Mouse (Mus musculus) midbrain, embryonic 13.5 days (tissue): Measurements from ENCODE around the gene Sirt1. TPM values are rescaled to one million over a fixed set of nuclear protein-coding genes. Genes with fewer than 3 reads are reported as not detected.
"Not testable (repeated sequence)": the region's sequence is repeated elsewhere in the genome, so short reads cannot be mapped to it uniquely, and the experiment has no call there.

Source experiments
- ATAC-seq: fragments of 200-750 bp; cut with Nextera tagmentation; 2 replicates; pipeline ENCODE4 v1.8.0; 2017; ENCODE audit warnings: mild to moderate bottlenecking, moderate TSS enrichment, moderate library complexity
- H3K27ac ChIP-seq: fragments of 300-500 bp; sonication (generic); 2 replicates; pipeline ENCODE4 v1.5.1; 2015; ENCODE audit warnings: inconsistent platforms, mild to moderate bottlenecking, moderate library complexity
- H3K27me3 ChIP-seq: fragments of 300-500 bp; sonication (generic); 2 replicates; pipeline ENCODE4 v1.6.1; 2015; ENCODE audit warnings: mild to moderate bottlenecking, inconsistent platforms
- H3K36me3 ChIP-seq: fragments of 300-500 bp; sonication (generic); 2 replicates; pipeline ENCODE4 v1.6.1; 2015; ENCODE audit warnings: mild to moderate bottlenecking, inconsistent platforms
- H3K4me1 ChIP-seq: fragments of 300-500 bp; sonication (generic); replicated peaks from 2 replicates; pipeline ENCODE4 v1.6.1; 2015; ENCODE audit warnings: inconsistent platforms
- H3K4me2 ChIP-seq: fragments of 300-500 bp; sonication (generic); replicated peaks from 2 replicates; pipeline ENCODE4 v1.6.1; 2015; ENCODE audit warnings: moderate library complexity, mild to moderate bottlenecking, inconsistent platforms
- H3K4me3 ChIP-seq: fragments of 300-500 bp; sonication (generic); replicated peaks from 2 replicates; pipeline ENCODE4 v1.5.1; 2015; ENCODE audit warnings: mild to moderate bottlenecking, inconsistent platforms
- H3K9ac ChIP-seq: fragments of 300-500 bp; sonication (generic); replicated peaks from 2 replicates; pipeline ENCODE4 v1.6.1; 2015; ENCODE audit warnings: mild to moderate bottlenecking, inconsistent platforms
- H3K9me3 ChIP-seq: fragments of 300-500 bp; sonication (generic); 2 replicates; pipeline ENCODE4 v1.6.1; 2016; ENCODE audit warnings: mild to moderate bottlenecking, inconsistent platforms
- WGBS: fragments of 180-500 bp; shearing (Covaris S2); methylation state at CpG from one replicate; pipeline ENCODE4 v1.1.7; 2015; 5-methylcytosine and 5-hydroxymethylcytosine counted together
- polyA plus RNA-seq: library from polyadenylated mRNA; unstranded; fragments of >200 nt; fragmentation: Nextera tagmentation; extraction: Ambion mirVana; gene quantifications from 2 replicates; pipeline ENCODE4 v1.2.1, GENCODE M21; 2015

The Sirt1 gene
- polyA plus RNA-seq, 1 experiment from 2014 or later = 5.8 TPM

DNA sequence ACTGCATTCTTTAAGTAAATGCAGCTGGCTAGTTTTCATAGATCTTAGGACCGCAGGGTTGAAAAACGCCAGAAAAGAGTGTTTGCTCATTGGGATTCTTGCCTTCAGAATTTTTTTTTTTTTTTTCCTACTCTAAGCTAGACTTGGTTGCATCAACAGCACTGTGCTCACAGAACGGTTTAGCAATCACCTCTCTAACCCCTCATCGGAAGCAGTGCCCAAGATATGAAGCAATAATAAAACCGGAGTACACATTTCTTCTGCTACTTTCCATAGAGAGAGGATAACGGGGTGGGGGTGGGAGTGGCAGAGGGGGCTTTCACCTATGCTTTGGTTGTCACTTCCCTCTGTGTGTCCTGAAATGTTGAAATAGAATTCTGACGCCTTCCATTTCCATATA is 34.3 kb upstream of the Sirt1 start:
- H3K27ac ChIP-seq = no peak overlapping the region
- WGBS = 73% methylated on average over 7 of the region's 7 CpGs
- H3K4me3 ChIP-seq = no peak overlapping the region
- no peaks in the 10 kb centered on the region for H3K27me3 ChIP-seq
- H3K9me3 ChIP-seq = no peaks in the 10 kb centered on the region
- no peak overlapping the region for H3K9ac ChIP-seq
- H3K4me1 ChIP-seq = no peaks in the 10 kb centered on the region
- no peaks in the 10 kb centered on the region for H3K36me3 ChIP-seq
- H3K4me2 ChIP-seq = no peak overlapping the region
- no peak for ATAC-seq

DNA sequence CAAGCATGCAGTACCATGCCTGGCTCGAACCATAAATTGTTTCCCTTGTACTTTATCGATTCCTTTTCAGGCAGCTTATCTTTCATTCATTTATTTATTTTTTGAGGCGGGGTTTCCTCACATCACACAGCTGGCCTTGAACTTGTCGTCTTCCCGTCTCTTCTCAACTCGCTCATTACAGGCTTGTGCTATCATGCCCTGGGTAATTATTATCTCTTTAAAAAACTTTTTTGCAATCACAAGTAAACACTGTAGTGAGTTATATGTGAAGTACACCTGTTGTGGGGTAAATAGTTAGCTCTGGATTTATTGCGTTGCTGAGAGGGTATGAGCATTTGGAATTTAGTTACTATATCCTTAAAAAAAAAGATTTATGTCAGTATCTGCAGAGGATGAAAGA is 33.8 kb upstream of the Sirt1 start:
- no peak overlapping the region for H3K27ac ChIP-seq
- WGBS = 87% methylated on average over 7 of the region's 7 CpGs
- no peaks in the 10 kb centered on the region for H3K27me3 ChIP-seq
- ATAC-seq = no peak
- H3K4me1 ChIP-seq = 0 out of 2 replicates have a peak, but pooled peaks cover under 1% of the 10 kb centered on the region
- no peak overlapping the region for H3K9ac ChIP-seq
- no peak overlapping the region for H3K4me3 ChIP-seq
- H3K9me3 ChIP-seq = no peaks in the 10 kb centered on the region
- H3K4me2 ChIP-seq = no peak overlapping the region
- H3K36me3 ChIP-seq = no peaks in the 10 kb centered on the region

- H3K4me1 ChIP-seq = 0 out of 2 replicates have a peak, but pooled peaks cover 2% of the 10 kb centered on the region
- H3K36me3 ChIP-seq = no peaks in the 10 kb centered on the region
- 93% methylated on average over 17 of the region's 17 CpGs for WGBS
- H3K4me3 ChIP-seq = no peak overlapping the region
- ATAC-seq = no peak
- H3K27me3 ChIP-seq = no peaks in the 10 kb centered on the region
- no peaks in the 10 kb centered on the region for H3K9me3 ChIP-seq
- no peak overlapping the region for H3K9ac ChIP-seq
- no peak overlapping the region for H3K4me2 ChIP-seq
- H3K27ac ChIP-seq = no peak overlapping the region
Observed at GRCm38 (mm10) chr10:63412756-63413155, 31.3 kb upstream of the Sirt1 start.

- 97% methylated on average over 6 of the region's 7 CpGs for WGBS
- H3K9me3 ChIP-seq, H3K4me1 ChIP-seq, H3K27ac ChIP-seq, H3K36me3 ChIP-seq, H3K4me2 ChIP-seq, H3K4me3 ChIP-seq, H3K9ac ChIP-seq, H3K27me3 ChIP-seq, ATAC-seq: not testable (repeated sequence)
Observed at GRCm38 (mm10) chr10:63411674-63412073, 30.2 kb upstream of the Sirt1 start.

DNA sequence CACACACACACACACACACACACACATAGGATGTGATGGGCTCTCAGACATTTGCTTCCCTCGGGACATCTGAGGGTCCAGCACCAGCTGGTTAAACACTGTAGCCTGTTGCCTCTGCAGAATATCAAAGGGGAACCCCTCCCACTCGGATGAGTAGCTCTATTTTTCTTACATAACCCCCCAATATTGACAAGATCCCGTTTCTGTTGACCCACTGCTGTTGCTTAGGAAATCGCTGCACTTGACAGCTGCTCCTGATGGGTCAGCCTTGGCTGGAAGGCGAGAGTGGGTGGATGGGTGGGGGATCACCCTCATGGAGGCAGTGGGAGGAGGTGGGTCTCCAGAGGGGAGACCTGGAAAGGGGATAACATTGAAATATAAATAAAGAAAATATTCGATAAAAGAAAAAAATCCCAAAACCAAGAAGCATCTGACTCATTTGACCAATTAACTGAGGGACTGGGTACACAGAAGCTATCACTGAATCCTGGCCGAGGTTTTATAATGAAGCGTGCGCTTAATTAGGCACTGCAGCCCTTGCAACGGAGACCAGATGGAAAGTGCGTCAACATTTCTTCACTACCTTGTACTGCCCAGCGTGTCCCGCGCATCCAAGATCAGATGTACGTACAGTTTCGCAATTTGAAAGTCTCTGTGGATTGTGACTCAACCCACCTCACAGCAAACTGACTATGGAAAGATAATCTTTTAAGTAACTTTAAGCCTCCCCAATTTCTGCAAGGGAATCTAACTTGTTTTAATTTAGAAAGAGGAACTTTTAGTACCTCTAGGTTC is 28.9 kb upstream of the Sirt1 start:
- peak; percentile 53; the same call in 1 of the 2 replicates for ATAC-seq
- 0 out of 2 replicates have a peak, but pooled peaks cover 2% of the 10 kb centered on the region for H3K4me1 ChIP-seq

DNA sequence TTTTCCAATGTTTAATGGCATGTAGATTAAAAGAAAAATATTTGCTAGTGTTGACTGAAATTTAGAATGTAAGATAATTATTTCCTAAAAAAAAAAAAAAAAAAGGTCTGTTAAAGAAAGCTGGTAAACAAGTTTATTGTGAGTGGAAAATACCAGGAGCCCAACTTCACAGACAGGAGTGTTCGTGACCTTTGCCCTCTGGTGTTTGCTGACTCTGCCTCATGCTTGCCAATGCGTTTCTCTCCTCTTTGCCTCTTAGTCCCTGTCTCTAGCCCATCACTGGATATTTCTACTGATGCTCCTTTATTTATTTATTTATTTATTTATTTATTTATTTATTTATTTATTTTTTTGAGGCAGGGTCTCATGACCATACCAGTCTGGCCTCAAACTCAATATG is 22.1 kb upstream of the Sirt1 start:
- Histone ChIP-seq H3K4me2 (no peak overlapping the region), H3K27me3 (no peaks in the 10 kb centered on the region), H3K36me3 (no peaks in the 10 kb centered on the region), H3K9ac (no peak overlapping the region), H3K27ac (no peak overlapping the region), H3K4me3 (no peak overlapping the region), H3K9me3 (no peaks in the 10 kb centered on the region), H3K4me1 (no peaks in the 10 kb centered on the region)
- no peak for ATAC-seq
- 83% methylated on average over 2 of the region's 2 CpGs for WGBS

More for the DNA sequence above, 28.9 kb upstream of the Sirt1 start:
- Histone ChIP-seq H3K36me3 (no peaks in the 10 kb centered on the region), H3K4me3 (no peak overlapping the region), H3K27ac (no peak overlapping the region), H3K9ac (no peak overlapping the region), H3K4me2 (no peak overlapping the region), H3K27me3 (no peaks in the 10 kb centered on the region), H3K9me3 (no peaks in the 10 kb centered on the region)
- WGBS = 68% methylated on average over 16 of the region's 16 CpGs

- H3K36me3 ChIP-seq = no peaks in the 10 kb centered on the region
- H3K9me3 ChIP-seq = no peaks in the 10 kb centered on the region
- no peaks in the 10 kb centered on the region for H3K27me3 ChIP-seq
- no peak for ATAC-seq
- no peak overlapping the region for H3K4me2 ChIP-seq
- no peak overlapping the region for H3K9ac ChIP-seq
- WGBS = 90% methylated on average over 5 of the region's 5 CpGs
- H3K4me3 ChIP-seq = no peak overlapping the region
- no peaks in the 10 kb centered on the region for H3K4me1 ChIP-seq
- H3K27ac ChIP-seq = no peak overlapping the region
Observed at GRCm38 (mm10) chr10:63402731-63403504, 21.4 kb upstream of the Sirt1 start.

- Histone ChIP-seq H3K4me3 (no peak overlapping the region), H3K9me3 (no peaks in the 10 kb centered on the region), H3K4me2 (no peak overlapping the region), H3K9ac (no peak overlapping the region), H3K4me1 (no peaks in the 10 kb centered on the region), H3K36me3 (no peaks in the 10 kb centered on the region), H3K27ac (no peak overlapping the region), H3K27me3 (no peaks in the 10 kb centered on the region)
- 90% methylated on average over 10 of the region's 10 CpGs for WGBS
- ATAC-seq = no peak
Observed at GRCm38 (mm10) chr10:63396963-63397362, 15.5 kb upstream of the Sirt1 start.

DNA sequence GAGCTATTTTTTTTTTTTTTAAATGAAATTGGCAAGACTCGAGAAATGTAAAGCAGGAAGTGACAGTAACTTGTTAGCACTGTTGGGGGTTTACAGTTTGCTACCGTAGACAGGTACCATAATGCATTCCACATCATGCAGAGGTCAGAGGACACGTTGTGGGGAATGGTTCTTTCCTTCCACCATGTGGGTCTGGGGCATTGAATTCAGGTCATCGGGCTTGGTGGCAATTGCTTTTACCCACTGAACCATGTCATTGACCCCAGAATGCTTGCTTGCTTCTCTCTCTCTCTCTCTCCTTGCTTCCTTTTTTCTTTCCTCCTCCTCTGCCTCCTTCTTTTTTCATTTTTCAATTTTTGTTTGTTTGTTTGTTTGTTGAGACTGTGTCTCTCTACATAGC is 7.4 kb upstream of the Sirt1 start:
- Histone ChIP-seq H3K9ac (no peak overlapping the region), H3K4me1 (no peaks in the 10 kb centered on the region), H3K4me2 (no peak overlapping the region), H3K27me3 (no peaks in the 10 kb centered on the region), H3K9me3 (no peaks in the 10 kb centered on the region), H3K4me3 (no peak overlapping the region), H3K27ac (no peak overlapping the region), H3K36me3 (no peaks in the 10 kb centered on the region)
- ATAC-seq = no peak
- WGBS = 52% methylated on average over 4 of the region's 4 CpGs

GRCm38 (mm10) chr10:63386991-63387390 is 5.5 kb upstream of the Sirt1 start:
- no peaks in the 10 kb centered on the region for H3K9me3 ChIP-seq
- H3K27me3 ChIP-seq = no peaks in the 10 kb centered on the region
- H3K4me2 ChIP-seq = peak overlapping the region; percentile 74
- no peaks in the 10 kb centered on the region for H3K36me3 ChIP-seq
- H3K9ac ChIP-seq = peak overlapping the region; percentile 73
- peak overlapping the region; percentile 67 for H3K4me3 ChIP-seq
- 3% methylated on average over 10 of the region's 10 CpGs for WGBS
- peaks cover under 1% of the 10 kb centered on the region for H3K4me1 ChIP-seq
- ATAC-seq = no peak
- H3K27ac ChIP-seq = peak overlapping the region; percentile 71; the same call in 1 of the 2 replicates

DNA sequence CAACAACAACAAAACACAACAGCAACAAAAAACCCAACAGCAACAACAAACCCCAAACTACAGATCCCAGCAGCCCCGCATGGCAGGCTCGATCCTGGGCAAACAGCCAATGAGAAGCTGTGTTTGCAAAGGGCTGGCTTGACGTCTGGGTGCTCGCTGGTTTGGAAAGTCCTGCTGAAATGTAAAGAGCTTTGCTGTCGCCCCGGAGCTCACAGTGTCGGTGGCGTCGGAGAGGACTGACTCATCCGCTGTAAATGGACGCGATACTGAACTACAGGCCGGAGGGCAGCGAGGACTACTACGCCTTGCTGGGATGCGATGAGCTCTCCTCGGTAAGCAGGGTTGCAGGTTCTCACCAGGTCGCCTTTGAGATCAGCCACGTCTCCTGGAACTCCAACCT is 4.9 kb upstream of the Sirt1 start:
- under 1% methylated on average over 19 of the region's 19 CpGs for WGBS
- peaks cover 6% of the 10 kb centered on the region for H3K4me1 ChIP-seq
- H3K27ac ChIP-seq = peak overlapping the region; percentile 71
- H3K4me3 ChIP-seq = peak overlapping the region; percentile 67
- ATAC-seq = peak; percentile 80
- peaks cover 4% of the 10 kb centered on the region for H3K27me3 ChIP-seq
- no peaks in the 10 kb centered on the region for H3K9me3 ChIP-seq
- no peaks in the 10 kb centered on the region for H3K36me3 ChIP-seq
- H3K9ac ChIP-seq = peak overlapping the region; percentile 73
- H3K4me2 ChIP-seq = peak overlapping the region; percentile 74

- H3K36me3 ChIP-seq, H3K27ac ChIP-seq, ATAC-seq, H3K9me3 ChIP-seq, H3K9ac ChIP-seq, H3K4me1 ChIP-seq, H3K27me3 ChIP-seq: not testable (repeated sequence)
- peak overlapping the region; percentile 67 for H3K4me3 ChIP-seq
- WGBS = 28% methylated on average over 5 of the region's 5 CpGs
- H3K4me2 ChIP-seq = peak overlapping the region; percentile 74
Observed at GRCm38 (mm10) chr10:63385897-63386296, 4.4 kb upstream of the Sirt1 start.
